Mouse (Mus musculus) mouse embryonic stem cell (cell line): ENCODE data around the gene Gm20843.
"Not testable (repeated sequence)": the region's sequence is repeated elsewhere in the genome, so short reads cannot be mapped to it uniquely, and the experiment has no call there.

Experiments
- in situ Hi-C, 2 experiments: fragments of 300-500 bp; cut with MboI; formaldehyde crosslinking; loops; 1 replicate in 1 of 2; 3 replicates in 1 of 2; pipeline ENCODE4 v1.14.3; 2019 to 2020; ENCODE audit warnings: low sequenced_read_pairs in 2 of 2, low pct_unique_long_range_greater_than_20kb in 1 of 2, mixed read lengths in 1 of 2; ENCODE audit not compliant: unreplicated experiment in 1 of 2

Gm20843 gene

GRCm38 (mm10) chrY:72247018-72247417 is at the start of gene Gm20843:
Gene Gm20843 (minus strand): TSS chrY:72247118.
- in situ Hi-C loops, result not testable (repeated sequence)
